ENCODE assay signal across 12 mouse cellular contexts in genomic region chrX:102065213-102065775, GRCm38 (mm10). TPM values are rescaled to one million over a fixed set of nuclear protein-coding genes. Genes with fewer than 3 reads are reported as not detected.
DNase-seq lines count a peak whose midpoint lies in the region.
"Had no signal": no experiment of that assay in that cellular context is flagged by ENCODE, and none has a peak within 500 bp of the region (broad histone marks: within the 10 kb centered on the region; RNA-seq: fewer than 3 reads in every experiment).

No protein-coding gene starts in this region.

- peak; percentile 9 for DNase-seq in gastrocnemius, adult 18-20 months (ENCODE audit: low spot score)
- no peak for DNase-seq in gastrocnemius, postnatal 36 days
- DNase-seq in lung, postnatal 36 days: peak; percentile 12
- no peak for DNase-seq in lung, postnatal 10 days
- peak; percentile 18 for DNase-seq in induced T-regulatory cell, adult 2 months (ENCODE audit: low read depth)
- DNase-seq in cerebellum, postnatal 4 days (ENCODE audit: low spot score in 2 of 2): no peak
- DNase-seq in thymus, postnatal 4 days: no peak
- DNase-seq: adrenal gland, postnatal 25 days; left cerebral cortex, postnatal 4 days; liver; lung, postnatal 14 days; thymus, postnatal 14 days had no signal

- intact Hi-C loops in gastrocnemius, postnatal 36 days (cut with DNase I): loop anchor here (10.0 kb wide), 1 partner anchor 260 kb away; no protein-coding TSS in a partner anchor

RNA-seq across cellular contexts. Expression of gene Rtl5, which starts 5.8 kb away (rescaled TPM):
- total RNA-seq in gastrocnemius, adult 18-20 months (2021): under 1 TPM; 0.50 to 0.55 TPM
- under 1 TPM; 0.66 to 0.81 TPM for total RNA-seq in gastrocnemius, postnatal 36 days (2021)

RNA-seq across cellular contexts. Expression of gene Pin4, which starts 54.0 kb away (rescaled TPM):
- 10 to 100 TPM; 35.5 to 38.2 TPM for total RNA-seq in gastrocnemius, adult 18-20 months (2021)
- total RNA-seq in gastrocnemius, postnatal 36 days (2021): 10 to 100 TPM; 21.3 to 33.1 TPM

Comparison
In these comparisons a context has a peak if more than half of its experiments do, and no peak if none do; other contexts are left out.
1. DNase-seq: peak in gastrocnemius, adult 18-20 months (single experiment), lung, postnatal 36 days (single experiment) and induced T-regulatory cell, adult 2 months (single experiment); none in gastrocnemius, postnatal 36 days (0 of 2), lung, postnatal 10 days (single experiment), cerebellum, postnatal 4 days (0 of 2) and thymus, postnatal 4 days (single experiment).